Mouse (Mus musculus): ENCODE data around the gene Enpep.

GRCm38 (mm10) chr3:129373108-129373507 lies 40.6 kb upstream of the Enpep start:
- TF ChIP-seq CTCF (IDR thresholded peaks at IDR 0.05; ENCODE audit: borderline replicate concordance, extremely low read depth, insufficient read depth, insufficient read length) = no peak
- no peak for TF ChIP-seq POLR2A (IDR thresholded peaks at IDR 0.05; ENCODE audit: borderline replicate concordance, extremely low read depth, insufficient read depth, insufficient read length, poor library complexity, severe bottlenecking)
